Mouse (Mus musculus) layer of hippocampus, adult 9-10 months (tissue): ENCODE data around the gene Tuba1b.
"Not testable (repeated sequence)": the region's sequence is repeated elsewhere in the genome, so short reads cannot be mapped to it uniquely, and the experiment has no call there.

Experiments
- DNase-seq: peaks from one replicate; pipeline ENCODE4 v3.0.0; 2022; ENCODE audit warnings: low spot score

Gene Tuba1b

GRCm38 (mm10) chr15:98922581-98922980, 11.8 kb downstream of the Tuba1b start:
- no peak for DNase-seq

GRCm38 (mm10) chr15:98921510-98921909, 12.9 kb downstream of the Tuba1b start:
- no peak for DNase-seq

GRCm38 (mm10) chr15:98918499-98918895, 15.9 kb downstream of the Tuba1b start:
- not testable (repeated sequence) for DNase-seq

GRCm38 (mm10) chr15:98917538-98918498, 16.5 kb downstream of the Tuba1b start, which contains the start of gene Lmbr1l:
Lmbr1l (minus strand) TSS chr15:98918231.
- peak; percentile 97 for DNase-seq

- DNase-seq = no peak
These were observed 17.3 kb downstream of the Tuba1b start for GRCm38 (mm10) chr15:98917091-98917490.

GRCm38 (mm10) chr15:98916016-98916415, 18.3 kb downstream of the Tuba1b start:
- DNase-seq = no peak

- DNase-seq = no peak
These were observed 19.5 kb downstream of the Tuba1b start for GRCm38 (mm10) chr15:98914903-98915302.

- DNase-seq = no peak
These were observed 29.7 kb downstream of the Tuba1b start for GRCm38 (mm10) chr15:98904692-98905091.

- DNase-seq = no peak
These were observed 31.8 kb downstream of the Tuba1b start for GRCm38 (mm10) chr15:98902600-98902999.

GRCm38 (mm10) chr15:98901530-98901929, 32.8 kb downstream of the Tuba1b start:
- no peak for DNase-seq

- no peak for DNase-seq
These were observed 36.2 kb downstream of the Tuba1b start, which contains the start of gene Dhh for GRCm38 (mm10) chr15:98897928-98898800. Dhh (minus strand) TSS chr15:98898540.

GRCm38 (mm10) chr15:98897495-98897894, 36.9 kb downstream of the Tuba1b start:
- DNase-seq = no peak

- DNase-seq = no peak
These were observed 38.5 kb downstream of the Tuba1b start for GRCm38 (mm10) chr15:98895635-98896589.

- DNase-seq = no peak
These were observed 39.4 kb downstream of the Tuba1b start for GRCm38 (mm10) chr15:98894746-98895634.

- DNase-seq = no peak
These were observed 40.2 kb downstream of the Tuba1b start, which contains the start of gene Rhebl1 for GRCm38 (mm10) chr15:98893940-98894745. Rhebl1 (minus strand) TSS chr15:98894540.

- DNase-seq = no peak
These were observed 41.3 kb downstream of the Tuba1b start for GRCm38 (mm10) chr15:98893036-98893435.

- peak; percentile 59 for DNase-seq
These were observed 42.3 kb downstream of the Tuba1b start for GRCm38 (mm10) chr15:98891907-98892606.

GRCm38 (mm10) chr15:98891198-98891742, 43.1 kb downstream of the Tuba1b start:
- no peak for DNase-seq
